Mouse (Mus musculus): ENCODE data around the gene Slc17a4.

Gene Slc17a4

GRCm38 (mm10) chr13:23892592-23893268 lies 22.1 kb downstream of the Slc17a4 start:
- no peak for DNase-seq (ENCODE audit: low spot score in 2 of 2)

DNA sequence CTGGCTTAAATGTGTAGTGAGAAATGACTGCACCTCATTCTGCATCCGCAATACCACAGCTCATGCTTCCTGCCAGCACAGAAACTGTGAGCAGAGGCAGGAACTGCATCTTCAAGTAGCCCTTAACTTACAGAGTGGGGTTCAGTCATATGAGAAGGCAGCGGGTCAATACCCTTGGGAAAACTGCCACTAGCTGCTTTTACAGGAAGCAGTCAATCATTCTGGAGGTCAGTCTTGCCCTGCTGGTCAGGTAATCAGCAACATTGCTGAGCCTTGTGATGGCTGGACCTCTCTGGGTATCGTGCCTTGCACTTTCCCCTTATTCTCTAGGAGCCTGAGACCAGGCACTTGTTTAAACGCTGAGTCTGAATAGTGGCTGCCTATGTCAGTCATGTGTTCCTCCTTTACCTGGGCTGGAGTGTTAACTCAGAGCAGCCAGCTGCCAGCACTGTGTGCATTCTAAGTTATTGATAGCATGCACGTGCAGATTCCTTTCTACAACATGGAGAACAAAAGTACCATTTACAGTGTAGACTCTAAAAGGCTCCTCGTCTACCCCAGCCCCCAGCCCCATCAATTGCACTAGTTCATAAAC lies 25.7 kb downstream of the Slc17a4 start:
- DNase-seq (ENCODE audit: low spot score in 2 of 2) = no peak

GRCm38 (mm10) chr13:23887026-23887725 lies 27.6 kb downstream of the Slc17a4 start:
- DNase-seq (ENCODE audit: low spot score in 2 of 2) = no peak

- DNase-seq (ENCODE audit: low spot score in 2 of 2) = peak in 1 of 2 experiments; percentile 34
Measured at GRCm38 (mm10) chr13:23885540-23885939, 29.3 kb downstream of the Slc17a4 start.

- peak in 1 of 2 experiments; percentile 9 for DNase-seq (ENCODE audit: low spot score in 2 of 2)
Measured at GRCm38 (mm10) chr13:23879636-23880035, 35.2 kb downstream of the Slc17a4 start.

GRCm38 (mm10) chr13:23879106-23879505 lies 35.7 kb downstream of the Slc17a4 start:
- DNase-seq (ENCODE audit: low spot score in 2 of 2) = no peak

DNA sequence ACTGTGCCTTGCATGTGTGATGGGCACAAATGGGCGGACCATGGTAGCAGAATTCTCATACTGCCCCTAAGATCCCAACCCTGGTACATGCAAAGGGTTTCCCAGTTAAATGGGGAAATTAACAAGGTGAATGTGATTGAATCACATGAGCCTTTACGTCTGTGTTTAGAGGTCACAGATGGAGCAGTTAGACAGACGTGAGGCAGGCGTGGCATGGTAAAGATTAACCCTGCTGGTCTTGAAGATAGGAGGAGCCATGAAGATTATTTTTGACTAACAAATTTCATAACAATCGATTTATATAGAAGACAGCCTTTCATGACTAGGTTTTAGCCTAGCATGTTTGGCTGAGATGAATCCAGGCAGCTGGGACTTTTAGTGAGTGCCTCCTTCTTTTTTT lies 41.7 kb downstream of the Slc17a4 start:
- no peak for DNase-seq (ENCODE audit: low spot score in 2 of 2)

GRCm38 (mm10) chr13:23869996-23870395 lies 44.8 kb downstream of the Slc17a4 start:
- no peak for DNase-seq (ENCODE audit: low spot score in 2 of 2)

DNA sequence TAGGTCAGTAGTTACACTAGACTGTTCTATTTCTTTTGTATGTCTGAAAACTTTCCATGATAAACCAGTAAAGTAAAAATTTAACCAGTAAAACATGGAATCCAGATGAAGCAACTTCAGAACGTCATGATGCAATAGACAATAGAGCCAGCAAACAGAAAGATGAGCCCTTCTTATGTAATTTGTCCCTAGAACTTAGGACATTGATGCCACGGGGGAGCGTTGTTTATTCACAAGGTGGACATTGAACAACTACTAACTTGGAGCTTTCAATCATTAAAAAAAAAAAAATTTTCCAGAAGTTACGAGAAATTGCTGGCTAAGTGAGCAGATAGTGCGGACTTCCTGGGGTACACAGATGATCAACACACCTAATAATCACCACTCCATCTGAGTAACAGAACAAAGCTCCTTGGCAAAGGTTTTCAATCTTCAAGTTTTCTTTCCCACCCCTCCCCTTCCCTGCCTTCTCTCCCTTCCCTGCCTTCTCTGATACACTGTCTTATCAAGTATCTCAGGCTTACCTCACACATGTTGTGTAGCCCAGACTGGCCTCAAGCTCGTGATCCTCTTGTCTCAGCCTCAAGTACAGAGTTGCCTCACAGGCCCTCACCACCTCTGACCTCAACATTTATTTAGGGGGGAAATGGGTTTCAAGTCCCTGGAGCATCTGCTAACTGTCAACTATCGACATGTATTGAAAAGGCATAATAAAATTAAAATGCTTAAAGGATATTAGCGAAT lies 45.8 kb downstream of the Slc17a4 start:
- DNase-seq (ENCODE audit: low spot score in 2 of 2) = no peak

GRCm38 (mm10) chr13:23867405-23867804 lies 47.4 kb downstream of the Slc17a4 start, which contains the start of gene Slc17a1:
TSS of gene Slc17a1 (plus strand) at chr13:23867750.
- no peak for DNase-seq (ENCODE audit: low spot score in 2 of 2)

DNA sequence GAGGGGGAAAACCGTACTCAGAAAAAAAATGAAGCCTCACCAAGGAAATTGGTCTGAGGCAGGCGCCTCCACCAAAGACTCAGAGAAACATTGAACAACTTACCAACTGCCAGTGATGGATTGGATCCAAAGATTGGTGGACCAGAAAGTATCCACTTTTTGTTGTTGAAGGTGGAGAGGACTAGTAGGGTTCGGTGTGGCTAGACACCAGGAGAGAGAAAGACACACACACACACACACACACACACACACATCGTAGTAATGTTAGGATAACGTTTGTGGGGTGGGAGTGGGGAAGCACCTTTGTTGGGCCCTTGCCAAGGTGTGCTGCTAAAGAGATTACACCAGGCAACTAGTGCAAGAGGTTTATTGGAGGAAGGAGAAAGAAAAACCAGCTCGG lies 47.8 kb downstream of the Slc17a4 start:
- no peak for DNase-seq (ENCODE audit: low spot score in 2 of 2)

- no peak for DNase-seq (ENCODE audit: low spot score in 2 of 2)
Measured at GRCm38 (mm10) chr13:23866086-23866710, 48.6 kb downstream of the Slc17a4 start.

DNA sequence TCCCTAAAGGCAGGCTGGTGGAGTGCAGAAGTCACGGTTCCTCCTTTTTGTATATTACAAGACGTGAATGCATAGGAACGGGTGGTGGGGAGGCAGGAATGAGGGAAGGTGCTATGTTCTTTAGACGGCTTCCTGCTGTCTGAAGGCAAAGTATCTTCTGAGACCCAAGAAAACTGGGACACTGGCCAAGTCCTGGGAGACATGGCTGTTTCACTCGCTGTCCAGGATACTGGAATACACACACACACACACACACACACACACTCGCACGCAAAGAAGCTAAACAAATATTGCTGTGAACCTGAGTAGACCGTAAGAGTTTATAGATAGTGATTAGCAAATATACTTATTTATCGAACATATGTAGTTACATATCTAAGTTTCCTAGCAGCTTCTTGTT lies 50.1 kb downstream of the Slc17a4 start:
- no peak for DNase-seq (ENCODE audit: low spot score in 2 of 2)

DNA sequence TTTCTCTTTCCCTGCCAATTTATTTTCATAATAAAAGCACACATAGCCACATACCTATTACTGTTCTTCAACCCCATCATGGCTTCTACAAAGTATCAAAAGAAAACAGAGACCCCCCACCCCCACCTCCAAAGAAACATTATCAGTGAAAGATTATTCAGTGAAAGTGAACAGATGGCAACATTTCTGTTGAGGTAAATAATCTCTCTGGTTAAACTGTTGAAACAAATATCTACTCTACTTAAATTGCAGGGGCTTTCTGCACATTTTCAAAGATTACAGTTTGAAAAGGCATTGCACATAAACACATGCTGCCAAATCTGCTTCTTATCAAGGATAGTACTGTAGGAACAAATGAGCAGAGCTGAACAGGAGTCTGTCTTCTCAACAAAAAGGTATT lies 53.0 kb downstream of the Slc17a4 start:
- no peak for DNase-seq (ENCODE audit: low spot score in 2 of 2)

DNA sequence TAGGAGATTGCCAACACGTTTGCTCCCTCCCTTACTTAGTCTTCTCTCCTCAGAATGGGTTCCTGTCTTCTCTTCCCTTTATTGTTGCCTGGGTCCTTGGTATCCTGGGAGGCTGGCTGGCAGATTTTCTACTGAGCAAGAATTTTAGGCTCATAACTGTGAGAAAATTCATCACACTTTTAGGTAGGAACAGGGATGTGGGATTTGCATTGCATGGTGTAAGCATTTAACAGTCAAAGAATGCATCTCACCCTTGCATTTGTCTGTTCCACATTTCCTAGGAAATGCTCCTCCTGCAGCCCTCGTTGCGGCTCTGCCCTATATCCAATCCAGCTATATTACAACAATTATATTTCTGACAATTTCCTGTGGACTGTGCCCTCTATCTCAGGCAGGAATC lies 58.4 kb downstream of the Slc17a4 start:
- no peak for DNase-seq (ENCODE audit: low spot score in 2 of 2)

- no peak for DNase-seq (ENCODE audit: low spot score in 2 of 2)
Measured at GRCm38 (mm10) chr13:23849299-23849698, 65.5 kb downstream of the Slc17a4 start.

All from natural killer cell, adult 2 months (primary cell).